Mouse (Mus musculus): Measurements from ENCODE around the gene Tor2a. TPM values are rescaled to one million over a fixed set of nuclear protein-coding genes. Genes with fewer than 3 reads are reported as not detected.

Tor2a gene
- total RNA-seq, 2 experiments from 2014 or later, result 15.4 to 19.0 TPM

DNA sequence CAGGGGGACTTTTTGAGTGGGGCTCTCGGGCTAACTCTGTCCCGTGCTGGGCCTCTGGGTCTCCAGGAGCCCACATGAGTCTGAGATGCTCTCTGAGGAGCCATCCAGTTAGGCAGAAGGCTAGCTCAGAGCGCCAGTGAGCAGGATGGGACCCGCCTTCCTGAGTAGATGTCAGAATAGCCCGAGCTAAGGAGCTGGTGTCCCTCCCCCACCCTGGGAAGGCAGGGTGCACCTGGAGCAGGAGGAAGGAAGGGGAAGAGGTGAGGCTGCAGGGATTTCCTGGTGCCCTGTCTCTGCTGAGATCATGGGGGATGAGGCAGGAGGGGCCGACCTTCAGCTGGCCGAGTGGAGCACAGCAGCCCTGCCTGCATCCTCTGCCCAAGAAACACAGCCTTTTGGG is 28.6 kb upstream of the Tor2a start:
- no peak for ATAC-seq (replicated peaks; ENCODE audit: poor library complexity, severe bottlenecking)

DNA sequence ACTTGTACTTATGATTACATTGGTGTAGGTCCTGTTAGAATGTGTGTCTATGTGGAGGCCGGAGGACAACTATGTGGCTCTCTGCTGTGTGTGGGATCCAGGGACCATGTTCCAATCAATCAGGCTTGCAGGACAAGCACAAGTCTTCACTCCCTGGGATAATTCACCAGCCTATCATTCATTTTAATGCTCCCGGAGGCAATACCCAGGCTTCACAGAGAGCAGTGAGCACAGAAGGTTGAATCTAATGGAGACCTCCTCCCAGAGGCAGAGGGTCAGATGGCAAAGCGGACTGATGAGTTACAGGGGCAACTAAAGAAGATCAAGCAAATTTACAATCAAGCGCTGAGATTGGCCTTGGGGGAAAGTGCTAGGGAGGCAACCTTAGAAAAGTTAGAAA is 27.5 kb upstream of the Tor2a start:
- ATAC-seq (replicated peaks; ENCODE audit: poor library complexity, severe bottlenecking), result no peak

DNA sequence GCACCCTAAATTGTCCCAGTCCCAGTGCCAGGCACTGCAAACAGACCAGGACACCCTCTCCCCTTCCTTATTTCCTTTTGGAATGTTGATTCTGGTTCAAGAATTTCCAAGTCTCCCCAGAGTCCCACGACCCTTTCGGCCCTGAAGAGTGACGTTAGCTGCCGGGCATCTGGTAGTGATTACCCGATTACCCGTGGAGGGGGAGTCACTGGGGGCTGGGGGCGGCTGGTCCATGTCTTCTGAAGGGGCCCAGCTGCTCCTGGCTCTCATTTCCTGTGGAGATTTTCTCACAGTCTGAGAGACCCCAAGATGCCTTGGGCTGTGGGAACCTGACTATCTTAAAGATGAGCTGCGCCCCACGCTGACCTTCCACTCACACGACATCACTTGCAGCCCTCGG is 26.2 kb upstream of the Tor2a start:
- no peak for ATAC-seq (replicated peaks; ENCODE audit: poor library complexity, severe bottlenecking)

DNA sequence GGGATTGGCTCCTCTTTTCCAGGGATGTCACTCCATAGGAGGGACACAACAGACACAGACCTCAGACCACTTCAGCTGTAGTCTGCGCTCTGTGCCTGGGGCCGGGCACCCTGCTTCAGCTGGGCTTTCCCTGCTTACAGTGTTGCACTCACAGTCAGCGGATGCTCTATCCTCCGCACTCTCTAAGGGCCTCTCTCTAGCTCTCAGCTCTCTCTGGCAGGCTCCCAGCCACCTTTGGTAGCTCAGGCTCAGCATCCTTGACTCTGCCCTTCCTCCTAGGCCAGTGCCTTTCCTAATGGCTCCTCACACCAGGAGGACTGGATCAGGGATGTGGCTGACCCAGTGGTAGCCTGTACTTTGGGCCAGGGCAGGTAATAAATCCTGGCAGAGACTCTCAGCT is 25.1 kb upstream of the Tor2a start:
- no peak for ATAC-seq (replicated peaks; ENCODE audit: poor library complexity, severe bottlenecking)

DNA sequence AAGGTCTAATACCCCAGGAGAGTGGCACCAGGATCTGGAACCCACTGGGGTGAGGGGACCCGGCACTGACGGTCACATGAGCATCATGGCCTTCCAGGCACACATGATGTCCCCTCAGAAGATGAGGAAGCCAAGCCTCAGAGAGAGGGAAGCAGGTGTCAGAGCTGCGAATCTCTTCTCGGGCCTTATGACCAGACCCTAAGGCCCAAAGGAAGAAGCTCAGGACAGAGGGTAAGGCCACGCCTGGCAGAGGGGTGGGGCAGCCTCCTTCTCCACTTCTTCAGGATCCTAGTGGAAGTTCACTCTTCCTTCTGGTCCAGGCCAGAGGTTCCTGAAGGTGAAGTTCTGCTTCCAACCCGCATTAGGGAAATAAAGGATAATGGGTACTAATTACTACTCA is 24.3 kb upstream of the Tor2a start:
- ATAC-seq (replicated peaks; ENCODE audit: poor library complexity, severe bottlenecking), result no peak

DNA sequence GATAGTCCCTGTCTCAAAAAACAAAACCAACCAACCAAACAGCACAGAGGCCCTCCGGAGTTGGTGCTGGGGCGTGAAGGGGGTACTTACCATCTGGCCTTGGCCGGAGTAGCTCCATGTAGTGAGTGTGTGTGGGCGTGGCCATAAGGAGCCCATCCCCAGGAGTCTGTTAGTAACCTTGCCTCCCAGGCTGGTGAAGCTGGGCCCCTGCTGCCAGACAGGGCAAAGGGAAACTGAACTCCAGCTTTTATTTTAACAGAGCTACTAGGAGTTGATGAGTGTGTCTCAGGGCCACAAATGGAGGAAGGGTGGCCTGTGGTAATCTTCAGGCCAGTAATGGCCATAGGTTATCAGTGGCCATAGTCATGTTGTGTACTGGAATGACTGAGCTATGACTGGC is 22.6 kb upstream of the Tor2a start:
- no peak for ATAC-seq (replicated peaks; ENCODE audit: poor library complexity, severe bottlenecking)

DNA sequence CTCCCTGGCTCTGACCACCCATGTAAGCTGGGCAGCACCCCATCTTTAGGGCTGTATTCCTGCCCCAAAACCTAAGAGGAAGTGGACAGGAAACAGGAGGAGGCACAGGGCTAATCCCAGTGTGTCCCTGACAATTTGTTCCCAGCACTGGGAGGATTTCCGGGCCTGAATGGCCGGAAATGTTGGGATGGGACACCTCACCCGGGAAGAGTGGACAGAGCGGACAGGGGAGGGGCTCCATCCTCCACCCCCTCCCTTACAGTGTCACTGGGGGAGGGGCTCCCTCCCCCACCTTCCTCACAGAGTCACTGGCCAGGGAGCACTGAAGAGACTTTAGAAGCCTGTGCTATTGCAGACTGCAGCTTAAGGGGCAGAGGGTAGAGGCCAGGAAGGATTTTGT is 22.1 kb upstream of the Tor2a start:
- no peak for ATAC-seq (replicated peaks; ENCODE audit: poor library complexity, severe bottlenecking)

DNA sequence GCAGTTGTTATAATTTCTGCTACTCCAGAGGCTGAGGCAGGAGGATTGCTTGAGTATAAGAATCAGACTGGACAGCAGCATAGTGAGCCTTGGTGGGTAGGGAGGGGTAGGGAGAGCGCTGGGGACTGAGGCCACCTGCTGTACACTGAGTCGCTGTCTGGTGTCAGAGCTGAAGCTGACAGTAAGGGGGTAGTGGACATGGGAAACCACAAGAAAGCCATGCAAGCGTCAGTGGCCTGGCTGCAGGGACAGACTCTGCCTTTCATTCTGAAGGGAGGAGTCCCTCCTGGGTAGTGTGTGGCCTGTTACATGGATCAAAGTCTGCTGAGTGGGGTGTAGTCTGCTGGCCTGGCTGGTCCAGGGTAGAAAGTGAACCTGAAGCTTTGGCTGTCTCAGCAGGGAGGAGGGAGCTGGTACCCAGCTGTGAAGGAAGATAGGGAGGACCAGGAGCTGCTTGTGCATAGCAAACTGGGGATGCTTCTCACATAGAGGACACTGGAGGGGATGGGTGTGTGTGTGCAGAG is 20.7 kb upstream of the Tor2a start:
- no peak for ATAC-seq (replicated peaks; ENCODE audit: poor library complexity, severe bottlenecking)

DNA sequence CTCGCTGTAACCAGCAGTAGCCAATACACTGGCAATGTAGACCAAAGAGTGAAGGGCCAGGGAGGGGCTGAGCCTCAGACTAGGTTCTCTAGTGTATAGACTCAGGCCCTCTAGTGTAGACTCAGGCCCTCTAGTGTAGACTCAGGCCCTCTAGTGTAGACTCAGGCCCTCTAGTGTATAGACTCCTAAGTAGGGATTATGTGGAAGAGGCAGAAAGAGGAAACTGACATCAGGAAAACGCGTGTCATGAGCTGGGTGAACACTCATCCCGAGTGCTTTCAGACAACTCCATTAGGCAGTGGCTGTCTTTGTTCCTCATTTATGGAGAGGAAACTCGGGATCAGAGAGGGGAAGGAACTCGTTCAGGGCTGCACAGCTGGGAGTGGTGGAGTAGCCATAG is 20.0 kb upstream of the Tor2a start:
- ATAC-seq (replicated peaks; ENCODE audit: poor library complexity, severe bottlenecking), result peak; percentile 58

DNA sequence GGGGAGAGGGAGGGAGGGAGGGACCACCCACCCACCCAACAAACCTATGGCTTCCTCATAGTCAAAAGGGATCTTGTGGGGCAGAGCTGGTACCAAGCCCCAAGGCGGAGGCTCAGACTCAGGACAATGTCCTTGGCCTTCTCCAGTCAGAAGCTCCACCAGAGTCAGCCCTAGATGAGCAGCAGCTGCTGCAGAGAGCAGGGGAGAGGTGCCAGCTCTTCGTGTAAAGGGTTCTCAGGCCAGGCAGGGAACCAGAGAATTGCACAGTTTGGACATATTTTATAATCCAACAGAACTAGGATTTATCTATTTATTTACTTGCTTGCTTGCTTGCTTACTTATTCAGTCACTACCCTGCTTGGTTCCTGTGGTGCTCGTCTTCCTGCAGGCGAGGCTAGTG is 17.7 kb upstream of the Tor2a start:
- ATAC-seq (replicated peaks; ENCODE audit: poor library complexity, severe bottlenecking), result no peak

DNA sequence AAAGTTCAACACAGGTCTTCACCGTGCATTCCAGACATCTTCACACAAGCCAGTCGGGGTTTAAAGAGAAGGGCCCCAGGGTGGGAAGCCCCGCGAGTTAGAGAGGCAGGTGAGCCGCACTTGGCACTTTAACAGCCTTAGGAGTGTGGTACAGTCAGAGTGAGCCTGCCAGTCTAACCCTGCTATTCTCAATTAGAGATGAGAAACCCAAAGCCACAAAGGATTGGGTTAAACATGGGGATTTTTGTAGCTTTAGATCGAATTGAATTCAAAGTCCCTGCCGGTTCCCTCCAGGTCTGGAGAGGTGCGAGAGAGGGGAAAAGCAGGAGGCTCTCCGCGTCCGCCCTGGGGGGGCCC is 16.1 kb upstream of the Tor2a start, which contains the start of gene 6330409D20Rik:
6330409D20Rik (minus strand) TSS at position 101 of the 357 bp plus-strand sequence.
- no peak for ATAC-seq (replicated peaks; ENCODE audit: poor library complexity, severe bottlenecking)

DNA sequence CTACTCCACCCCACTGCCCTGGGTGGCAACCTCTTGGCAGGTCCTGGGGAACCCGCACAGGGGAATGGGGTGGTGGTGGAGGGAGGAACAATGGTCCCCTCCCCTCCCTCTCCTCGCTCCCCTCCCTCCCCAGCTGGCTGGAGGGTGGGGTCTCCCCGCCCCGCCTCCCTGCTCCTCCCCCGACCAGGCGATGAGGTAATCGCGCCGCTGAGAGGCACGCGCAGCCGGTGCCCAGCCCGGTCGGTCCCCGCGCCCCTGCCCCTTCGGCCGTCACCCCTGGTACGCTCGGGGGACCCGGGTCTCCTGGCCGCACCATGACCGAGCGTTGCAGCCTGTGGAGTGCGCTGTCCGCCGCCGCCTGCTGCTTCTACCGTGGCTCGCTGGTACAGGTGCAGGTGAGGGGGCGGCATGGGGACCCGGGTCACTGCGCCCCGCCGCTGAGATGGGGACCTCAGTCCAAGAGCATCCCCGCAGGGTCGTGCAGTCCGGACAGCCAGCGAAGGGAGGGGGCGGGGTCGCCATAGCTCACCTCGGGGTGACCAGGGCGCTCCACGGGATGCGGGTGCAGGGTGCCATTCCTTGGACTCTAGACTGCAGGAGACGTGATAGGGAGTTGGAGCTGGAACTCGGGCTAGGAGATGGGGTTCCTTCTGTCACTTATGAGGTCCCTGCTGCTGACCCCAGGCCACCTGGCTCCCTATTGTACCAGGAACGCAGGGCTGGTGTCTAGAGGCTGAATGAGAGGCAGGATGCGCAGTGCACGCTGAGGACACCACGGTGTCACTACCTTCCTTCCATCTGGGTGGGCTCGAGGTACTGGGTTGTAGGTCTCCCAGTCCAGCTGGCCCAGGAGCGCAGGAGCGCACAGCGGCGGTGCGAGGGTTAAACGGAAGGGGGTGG is 15.5 kb upstream of the Tor2a start:
- no peak for ATAC-seq (replicated peaks; ENCODE audit: poor library complexity, severe bottlenecking)

DNA sequence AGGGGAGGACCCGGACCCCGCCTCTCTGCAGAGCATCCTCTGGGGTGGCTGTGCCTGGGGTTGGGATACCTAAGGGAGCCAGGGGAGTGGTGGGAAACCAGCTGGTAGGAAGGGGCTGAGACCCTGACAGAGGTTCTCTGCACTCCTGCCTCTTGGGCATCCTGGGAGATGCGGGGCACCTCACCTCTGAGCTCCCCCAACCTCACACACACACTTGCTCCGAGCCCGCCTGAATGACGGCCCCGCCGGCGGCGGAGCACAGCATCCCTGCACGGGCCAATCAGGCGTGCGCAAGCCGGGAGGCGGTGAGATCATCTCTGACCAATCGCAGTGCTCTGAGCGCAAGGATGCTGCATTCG is 14.9 kb upstream of the Tor2a start:
- ATAC-seq (replicated peaks; ENCODE audit: poor library complexity, severe bottlenecking), result no peak

DNA sequence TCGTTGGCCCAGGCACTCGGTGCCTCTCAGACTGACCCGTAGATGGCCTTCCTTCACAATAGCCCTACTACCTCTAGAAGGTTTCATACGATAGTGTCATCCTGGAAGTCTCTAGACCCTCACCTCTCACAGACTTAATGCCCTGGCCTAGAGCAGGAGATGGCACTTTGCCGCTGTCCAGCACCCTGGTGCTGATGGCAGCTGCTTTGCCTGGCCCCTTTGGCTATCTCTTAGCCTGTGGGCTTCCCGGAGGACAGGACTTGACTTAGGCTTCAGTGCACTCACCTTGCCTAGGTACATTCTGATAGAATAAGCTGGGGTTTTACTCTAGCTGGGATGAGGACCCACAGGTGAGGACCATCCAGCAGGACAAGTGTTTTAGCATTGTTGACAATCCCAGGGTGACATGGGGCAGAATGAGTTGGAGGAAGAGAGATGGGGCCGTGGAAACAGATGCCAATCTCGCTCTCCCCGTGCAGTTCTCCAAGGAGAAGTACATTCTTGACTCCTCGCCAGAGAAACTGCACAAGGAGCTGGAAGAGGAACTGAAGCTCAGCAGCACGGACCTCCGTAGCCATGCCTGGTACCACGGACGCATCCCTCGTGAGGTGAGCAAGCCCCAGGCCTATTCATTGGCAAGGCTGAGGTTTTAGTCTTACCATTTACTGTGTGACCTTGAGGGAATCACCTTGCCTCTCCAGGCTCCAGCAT is 12.6 kb upstream of the Tor2a start:
- ATAC-seq (replicated peaks; ENCODE audit: poor library complexity, severe bottlenecking), result peak; percentile 53; the same call in 1 of the 2 replicates

DNA sequence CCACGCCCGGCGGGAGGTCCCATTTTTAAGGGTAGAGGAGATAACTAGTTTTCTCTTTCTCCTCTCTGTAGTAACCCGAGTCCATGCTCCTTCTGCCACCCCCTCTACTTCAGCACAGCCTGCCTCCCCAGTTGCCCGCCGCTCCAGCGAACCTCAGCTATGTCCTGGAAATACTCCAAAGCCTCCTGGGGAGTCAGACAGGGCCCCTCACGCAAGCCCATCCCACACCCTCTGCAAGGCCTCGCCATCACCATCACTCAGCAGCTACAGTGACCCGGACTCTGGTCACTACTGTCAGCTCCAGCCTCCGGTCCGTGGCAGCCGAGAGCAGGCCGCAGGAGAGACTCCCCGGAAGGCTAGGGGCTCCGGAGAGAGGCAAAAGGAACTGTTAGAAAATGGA is 8.0 kb upstream of the Tor2a start:
- no peak for ATAC-seq (replicated peaks; ENCODE audit: poor library complexity, severe bottlenecking)

DNA sequence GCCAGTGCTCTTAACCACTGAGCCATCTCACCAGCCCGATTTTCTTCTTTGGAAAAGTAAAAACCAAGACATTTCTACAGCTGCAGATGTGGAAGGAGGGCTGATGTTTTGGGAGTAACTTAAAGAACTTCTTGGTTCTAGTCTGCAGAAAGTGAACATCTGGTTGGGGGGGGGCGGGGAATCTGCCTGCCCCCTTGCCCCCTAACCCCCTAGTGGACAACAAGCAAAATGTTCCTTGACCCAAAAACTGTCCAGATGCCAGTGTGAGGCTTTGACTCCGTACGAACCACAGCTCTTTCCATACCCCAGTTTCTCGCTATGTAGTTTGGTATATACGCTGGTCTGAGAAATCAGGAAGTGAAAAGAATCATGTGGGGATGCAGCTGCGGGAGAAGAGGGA is 6.8 kb upstream of the Tor2a start:
- ATAC-seq (replicated peaks; ENCODE audit: poor library complexity, severe bottlenecking), result 0 out of 2 replicates have a peak, but pooled peaks have one; percentile 42

DNA sequence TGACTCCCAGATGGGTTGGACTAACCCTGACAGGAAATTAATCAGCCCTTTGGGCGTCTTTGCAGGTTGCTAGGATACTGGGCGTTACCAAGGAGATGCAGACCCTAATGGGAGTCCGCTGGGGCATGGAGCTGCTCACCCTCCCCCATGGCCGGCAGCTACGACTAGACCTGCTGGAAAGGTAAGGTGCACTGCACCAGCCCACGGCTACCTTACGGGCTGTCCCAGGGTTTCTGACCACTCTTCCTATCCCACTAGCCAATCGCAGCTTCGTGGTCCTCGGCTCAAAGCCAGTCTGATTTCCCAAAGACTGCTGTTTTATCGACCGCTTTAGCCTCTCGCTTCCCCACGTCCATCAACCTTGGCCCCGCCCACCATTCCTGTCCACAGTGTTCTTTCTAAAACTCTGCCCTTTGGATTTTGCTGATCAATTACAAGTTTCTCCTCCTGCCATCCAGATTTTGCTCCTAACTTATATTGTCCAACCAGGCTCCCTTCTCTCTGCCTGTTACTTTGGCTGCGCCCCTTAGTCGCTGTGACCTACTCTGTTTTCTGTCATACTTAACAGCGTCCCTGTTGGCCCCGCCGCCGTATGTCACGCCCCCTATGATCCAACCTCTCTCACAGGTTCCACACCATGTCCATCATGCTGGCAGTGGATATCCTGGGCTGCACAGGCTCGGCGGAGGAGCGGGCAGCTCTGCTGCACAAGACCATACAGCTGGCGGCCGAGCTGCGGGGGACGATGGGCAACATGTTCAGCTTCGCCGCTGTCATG is 6.0 kb upstream of the Tor2a start:
- no peak for ATAC-seq (replicated peaks; ENCODE audit: poor library complexity, severe bottlenecking)

DNA sequence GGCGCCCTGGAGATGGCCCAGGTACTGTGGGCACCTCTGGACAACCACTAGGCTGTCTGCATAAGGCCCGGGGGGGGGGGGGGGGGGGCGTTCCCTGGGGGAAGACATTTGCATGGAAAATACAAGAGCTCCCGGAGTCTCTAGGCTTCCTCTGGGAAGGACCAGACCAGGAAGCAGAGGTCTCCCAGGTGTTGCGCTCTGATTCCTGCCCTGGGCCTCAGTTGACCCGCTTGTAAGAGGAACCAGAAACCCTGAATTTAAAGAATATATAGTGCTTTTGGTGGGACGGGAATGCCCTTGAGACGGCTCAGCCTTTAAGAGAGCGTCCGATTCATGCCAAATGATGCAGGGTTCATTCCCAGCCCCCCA is 5.4 kb upstream of the Tor2a start:
- ATAC-seq (replicated peaks; ENCODE audit: poor library complexity, severe bottlenecking), result no peak

DNA sequence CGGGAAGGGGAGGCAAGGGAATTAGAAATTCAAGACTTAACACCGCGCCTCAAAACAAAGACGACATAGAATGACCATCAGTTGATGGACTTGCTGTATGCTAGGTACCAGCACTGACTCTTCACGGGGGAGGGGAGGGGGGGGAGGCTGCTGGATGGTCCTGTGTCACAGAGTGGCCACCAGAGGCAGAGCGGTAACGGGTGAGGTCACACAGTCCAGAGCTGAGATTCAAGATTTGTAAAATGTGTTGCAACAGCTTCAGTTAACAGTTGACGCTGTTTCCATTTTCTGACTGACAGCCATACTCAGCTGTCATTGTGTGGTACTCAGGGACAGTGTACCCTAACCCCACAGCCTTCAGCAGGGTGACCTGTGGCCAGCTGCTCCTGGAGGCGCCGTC is 4.9 kb upstream of the Tor2a start:
- ATAC-seq (replicated peaks; ENCODE audit: poor library complexity, severe bottlenecking), result 0 out of 2 replicates have a peak, but pooled peaks have one; percentile 5

DNA sequence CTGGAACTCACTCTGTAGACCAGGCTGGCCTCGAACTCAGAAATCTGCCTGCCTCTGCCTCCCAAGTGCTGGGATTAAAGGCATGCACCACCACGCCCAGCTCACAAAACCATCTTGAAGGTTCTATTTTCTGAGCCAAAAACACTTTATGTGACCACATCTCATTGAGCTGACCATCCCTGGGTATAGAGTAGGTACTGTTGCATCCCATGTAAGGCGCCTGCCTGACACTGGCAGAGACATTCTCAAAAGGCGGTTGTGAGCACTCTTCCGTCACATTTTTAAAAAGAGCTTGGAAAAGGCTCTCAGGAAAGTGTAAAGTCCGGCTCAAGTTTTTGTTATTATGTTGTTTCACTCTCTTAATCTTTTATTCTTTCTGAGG is 369 bp upstream of the Tor2a start:
- no peak; the same call in 1 of the 2 replicates for ATAC-seq (replicated peaks; ENCODE audit: poor library complexity, severe bottlenecking)

DNA sequence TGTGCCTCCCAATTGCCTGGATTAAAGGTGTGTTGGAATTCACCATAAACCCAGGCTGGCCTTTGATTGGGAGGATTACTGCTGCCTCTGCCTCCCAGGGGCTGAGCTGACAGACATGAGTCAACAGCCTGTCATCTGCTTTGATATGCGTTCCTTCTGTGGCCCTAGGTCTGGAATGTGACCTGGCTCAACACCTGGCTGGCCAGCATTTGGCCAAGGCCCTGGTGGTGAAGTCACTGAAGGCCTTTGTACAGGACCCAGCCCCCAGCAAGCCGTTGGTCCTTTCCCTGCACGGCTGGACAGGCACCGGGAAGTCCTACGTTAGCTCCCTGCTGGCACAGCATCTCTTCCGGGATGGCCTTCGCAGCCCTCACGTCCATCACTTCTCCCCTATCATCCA is 1.5 kb downstream of the Tor2a start:
- no peak for ATAC-seq (replicated peaks; ENCODE audit: poor library complexity, severe bottlenecking)

Data from granulocyte monocyte progenitor cell, adult 5-6 weeks (primary cell).